Mouse (Mus musculus) small intestine, adult 2 months (tissue): ENCODE measurements around the gene Asap2. TPM values are rescaled to one million over a fixed set of nuclear protein-coding genes. Genes with fewer than 3 reads are reported as not detected.
"Not testable (repeated sequence)": the region's sequence is repeated elsewhere in the genome, so short reads cannot be mapped to it uniquely, and the experiment has no call there.

Source experiments
- H3K27ac ChIP-seq: fragments of 200-500 bp; 2 replicates; pipeline ENCODE4 v1.5.1; 2012; ENCODE audit warnings: low read depth, low read length, control low read depth, inconsistent platforms; ENCODE audit not compliant: insufficient read depth
- H3K27me3 ChIP-seq: fragments of 200-500 bp; 2 replicates; pipeline ENCODE4 v1.6.1; 2012; ENCODE audit warnings: mild to moderate bottlenecking, moderate library complexity, low read length, inconsistent platforms; ENCODE audit not compliant: control insufficient read depth, insufficient read depth
- H3K36me3 ChIP-seq: fragments of 200-500 bp; 2 replicates; pipeline ENCODE4 v1.6.1; 2012; ENCODE audit warnings: mild to moderate bottlenecking, low read length, control low read depth, inconsistent platforms; ENCODE audit not compliant: control insufficient read depth, insufficient read depth
- H3K4me1 ChIP-seq: fragments of 200-500 bp; 2 replicates; pipeline ENCODE4 v1.6.1; 2012; ENCODE audit warnings: low read length, inconsistent platforms, mixed read lengths; ENCODE audit not compliant: control insufficient read depth, insufficient read depth, insufficient read length
- H3K4me3 ChIP-seq: fragments of 200-500 bp; 2 replicates; pipeline ENCODE4 v1.5.1; 2012; ENCODE audit warnings: low read depth, mild to moderate bottlenecking, control low read depth, inconsistent platforms, low read length, moderate library complexity
- CTCF ChIP-seq: fragments of 200-500 bp; IDR thresholded peaks from 2 replicates; pipeline ENCODE4 v1.5.1; 2012; ENCODE audit warnings: low read depth, mild to moderate bottlenecking, control low read depth, inconsistent platforms, low read length, moderate library complexity, mixed read lengths; ENCODE audit not compliant: insufficient replicate concordance, insufficient read length; ENCODE audit errors: extremely low read depth
- POLR2A ChIP-seq: fragments of 200-500 bp; IDR thresholded peaks from 2 replicates; pipeline ENCODE4 v1.6.1; 2012; ENCODE audit warnings: low read depth, mild to moderate bottlenecking, control low read depth, inconsistent platforms, low read length, moderate library complexity
- WGBS: fragments of 180-500 bp; shearing (Covaris S2); methylation state at CpG from one replicate; pipeline ENCODE4 v1.1.7; 2018; 5-methylcytosine and 5-hydroxymethylcytosine counted together
- polyA plus RNA-seq: library from polyadenylated mRNA; depleted of rRNA; stranded (reverse); fragments of >200 nt; gene quantifications from 2 replicates; pipeline ENCODE4 v1.2.3, GENCODE M21; 2012

The Asap2 gene
- polyA plus RNA-seq, 1 experiment = 25.3 TPM

DNA sequence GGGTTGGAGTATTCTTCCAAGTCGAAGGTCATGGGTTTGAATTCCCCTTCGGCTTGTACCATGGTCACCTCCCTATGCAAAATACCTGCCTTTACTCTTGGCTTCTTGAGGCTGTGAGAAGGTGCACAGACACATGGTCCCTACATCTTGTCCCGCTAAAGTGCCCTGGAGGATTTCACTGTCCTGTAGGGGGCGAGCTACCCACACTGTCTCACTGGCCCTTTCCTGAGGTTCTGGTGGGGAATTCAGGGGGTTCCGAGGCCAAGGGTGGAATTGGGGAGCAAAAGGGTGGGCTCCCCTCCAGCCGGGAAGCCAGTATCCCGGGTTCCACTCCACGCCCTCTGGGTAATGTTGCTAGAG, 120.8 kb downstream of the Asap2 start:
- H3K4me3 ChIP-seq = peak overlapping the region; percentile 89
- peak; percentile 65; the same call in 1 of the 2 replicates for TF ChIP-seq CTCF
- not testable (repeated sequence) for H3K27ac ChIP-seq, H3K27me3 ChIP-seq, H3K36me3 ChIP-seq, H3K4me1 ChIP-seq
- WGBS = 2% methylated on average over 8 of the region's 8 CpGs

DNA sequence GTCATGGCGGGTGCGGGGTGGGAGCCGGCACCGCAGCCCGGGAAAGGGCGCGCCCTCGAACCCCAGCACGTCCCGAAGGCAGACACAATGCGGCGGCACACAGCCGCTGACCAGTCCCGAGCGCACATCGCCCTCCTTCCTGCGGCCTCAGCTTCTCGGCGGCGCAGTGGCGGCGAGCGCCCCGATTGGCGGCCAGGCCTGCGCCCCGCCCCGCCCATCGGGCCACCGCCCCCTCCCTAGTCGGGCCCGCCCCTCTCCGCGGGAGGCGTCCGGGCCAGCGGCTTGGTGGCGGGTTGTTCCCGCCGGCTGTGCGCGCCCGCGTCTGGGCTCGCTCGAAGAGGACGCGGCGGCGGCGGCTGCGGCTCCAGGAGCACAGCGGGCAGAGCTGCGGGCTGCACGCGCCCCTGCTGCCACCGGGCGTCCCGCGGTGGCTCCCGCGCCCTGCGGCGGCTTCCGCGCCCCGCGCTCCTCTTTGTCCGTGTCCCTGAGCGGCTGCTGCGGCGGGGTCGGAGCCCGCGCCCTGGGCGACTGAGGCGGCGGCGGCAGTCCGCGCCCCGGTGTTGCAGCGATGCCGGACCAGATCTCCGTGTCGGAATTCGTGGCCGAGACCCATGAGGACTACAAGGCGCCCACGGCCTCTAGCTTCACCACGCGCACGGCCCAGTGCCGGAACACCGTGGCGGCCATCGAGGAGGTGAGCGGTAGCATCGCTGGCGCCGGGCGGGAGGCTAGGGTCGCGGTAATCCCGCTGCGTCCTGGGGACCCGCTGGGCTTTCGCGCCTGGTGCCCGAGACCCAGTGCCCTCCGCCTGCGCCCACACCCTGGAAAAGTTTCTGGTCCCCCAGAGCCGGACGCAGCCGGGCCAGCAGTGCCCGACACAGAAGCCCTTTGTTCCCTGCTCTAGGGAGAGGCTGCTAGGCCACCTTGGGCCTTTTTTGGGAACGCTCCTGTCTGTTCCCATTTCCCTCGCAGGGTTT, 121.5 kb downstream of the Asap2 start:
- WGBS = under 1% methylated on average over 108 of the region's 118 CpGs
- peak overlapping the region; percentile 49 for H3K27ac ChIP-seq
- TF ChIP-seq CTCF (no peak), POLR2A (peak; percentile 52; the same call in 1 of the 2 replicates)
- H3K4me3 ChIP-seq = peak overlapping the region; percentile 89
- H3K27me3 ChIP-seq = no peaks in the 10 kb centered on the region
- no peaks in the 10 kb centered on the region for H3K36me3 ChIP-seq
- H3K4me1 ChIP-seq = peaks cover 4% of the 10 kb centered on the region; the same call in 1 of the 2 replicates

DNA sequence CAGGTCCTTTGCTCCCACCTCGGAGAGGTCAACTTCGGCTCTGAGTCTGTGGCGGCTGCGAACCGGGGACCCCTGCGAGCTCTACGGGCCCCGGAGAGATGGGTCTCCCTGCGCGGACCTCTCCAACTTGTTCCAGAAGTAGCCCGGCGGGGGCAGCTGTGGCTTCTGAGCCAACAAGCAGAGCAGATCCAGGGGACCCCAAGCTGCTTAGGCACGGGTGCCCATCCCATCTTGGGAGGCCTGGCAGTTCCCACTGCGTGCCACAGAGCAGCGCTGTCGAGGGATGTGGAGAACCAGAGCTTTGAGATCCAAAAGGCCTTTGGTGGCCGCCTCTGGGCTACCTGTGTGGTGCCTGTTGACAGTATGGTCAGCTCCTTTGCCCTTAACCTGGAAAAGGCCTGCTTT, 122.2 kb downstream of the Asap2 start:
- Histone ChIP-seq H3K36me3 (no peaks in the 10 kb centered on the region), H3K4me3 (peak overlapping the region; percentile 89), H3K27me3 (no peaks in the 10 kb centered on the region), H3K4me1 (peaks cover 8% of the 10 kb centered on the region; the same call in 1 of the 2 replicates), H3K27ac (peak overlapping the region; percentile 49)
- TF ChIP-seq POLR2A = no peak
- TF ChIP-seq CTCF = peak; percentile 50; the same call in 1 of the 2 replicates
- WGBS = under 1% methylated on average over 17 of the region's 17 CpGs

DNA sequence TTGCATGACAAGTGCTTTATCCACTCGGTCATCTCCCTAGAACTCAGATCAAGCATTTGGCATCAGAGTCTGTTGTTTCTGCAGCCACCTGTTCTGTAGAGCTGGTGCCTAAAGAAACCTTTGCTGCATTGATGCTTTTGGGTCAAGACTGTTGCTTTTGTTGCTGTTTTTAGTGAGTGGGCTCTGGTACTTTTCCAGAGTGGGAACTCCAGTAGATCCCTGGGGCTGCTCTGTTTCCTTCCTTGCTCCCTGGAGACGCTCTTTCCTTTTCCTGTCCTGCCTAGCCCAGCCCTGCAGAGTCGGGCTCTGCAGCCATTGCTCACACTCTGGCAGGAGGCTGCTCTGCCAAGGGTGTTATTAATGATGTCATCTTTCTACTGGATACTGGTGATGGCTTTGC, 129.2 kb downstream of the Asap2 start:
- Histone ChIP-seq H3K36me3 (no peaks in the 10 kb centered on the region), H3K27me3 (no peaks in the 10 kb centered on the region), H3K27ac (no peak overlapping the region), H3K4me1 (peaks cover 16% of the 10 kb centered on the region; the same call in 1 of the 2 replicates), H3K4me3 (no peak overlapping the region)
- 35% methylated on average over 3 of the region's 3 CpGs for WGBS
- TF ChIP-seq POLR2A = no peak
- no peak for TF ChIP-seq CTCF

DNA sequence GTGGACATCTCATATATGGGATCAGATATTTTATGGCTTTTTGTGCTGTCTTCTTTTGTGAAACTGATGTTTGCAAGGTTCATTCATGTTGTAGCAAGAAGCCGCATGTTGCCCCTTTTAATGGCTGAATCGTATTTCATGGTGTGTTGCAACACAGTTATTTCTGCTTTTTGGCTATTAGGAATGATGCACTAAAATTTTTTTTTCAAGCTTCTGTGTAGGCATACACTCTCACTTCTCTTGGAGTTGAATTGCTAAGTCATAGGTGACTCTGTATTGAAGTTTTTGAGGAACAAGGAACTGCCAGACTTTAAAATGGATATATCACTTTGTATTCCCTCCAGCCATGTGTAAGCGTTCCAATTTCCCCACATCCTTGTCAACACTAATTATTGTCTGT, 132.6 kb downstream of the Asap2 start:
- TF ChIP-seq CTCF = no peak
- TF ChIP-seq POLR2A = no peak
- H3K27ac ChIP-seq = no peak overlapping the region
- H3K4me1 ChIP-seq = peaks cover 7% of the 10 kb centered on the region; the same call in 1 of the 2 replicates
- no peaks in the 10 kb centered on the region for H3K27me3 ChIP-seq
- H3K36me3 ChIP-seq = no peaks in the 10 kb centered on the region
- WGBS = 84% methylated on average over 3 of the region's 3 CpGs
- no peak overlapping the region for H3K4me3 ChIP-seq

DNA sequence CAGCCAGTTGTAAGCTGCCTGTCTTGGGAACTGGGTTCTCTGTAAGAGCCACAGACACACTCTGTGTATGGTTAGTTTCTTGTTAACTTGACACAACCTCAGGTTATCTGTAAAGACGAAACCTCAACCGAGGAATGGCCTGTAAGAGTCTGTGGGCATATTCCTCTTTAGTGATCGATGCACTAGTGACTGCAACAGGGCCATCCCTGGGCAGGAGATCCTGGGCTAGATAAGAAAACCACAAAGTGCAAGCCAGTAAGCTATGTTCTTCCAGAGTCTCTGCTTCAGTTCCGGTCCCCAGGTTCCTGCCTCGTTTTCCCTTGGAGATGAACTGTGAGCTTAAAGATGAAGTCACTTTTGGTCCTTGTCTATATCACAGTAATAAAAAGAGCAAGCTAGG, 133.4 kb downstream of the Asap2 start:
- Histone ChIP-seq H3K36me3 (no peaks in the 10 kb centered on the region), H3K27ac (no peak overlapping the region), H3K4me1 (peaks cover 5% of the 10 kb centered on the region; the same call in 1 of the 2 replicates), H3K27me3 (no peaks in the 10 kb centered on the region), H3K4me3 (no peak overlapping the region)
- WGBS = 77% methylated on average over 5 of the region's 5 CpGs
- TF ChIP-seq POLR2A (no peak), CTCF (no peak)

DNA sequence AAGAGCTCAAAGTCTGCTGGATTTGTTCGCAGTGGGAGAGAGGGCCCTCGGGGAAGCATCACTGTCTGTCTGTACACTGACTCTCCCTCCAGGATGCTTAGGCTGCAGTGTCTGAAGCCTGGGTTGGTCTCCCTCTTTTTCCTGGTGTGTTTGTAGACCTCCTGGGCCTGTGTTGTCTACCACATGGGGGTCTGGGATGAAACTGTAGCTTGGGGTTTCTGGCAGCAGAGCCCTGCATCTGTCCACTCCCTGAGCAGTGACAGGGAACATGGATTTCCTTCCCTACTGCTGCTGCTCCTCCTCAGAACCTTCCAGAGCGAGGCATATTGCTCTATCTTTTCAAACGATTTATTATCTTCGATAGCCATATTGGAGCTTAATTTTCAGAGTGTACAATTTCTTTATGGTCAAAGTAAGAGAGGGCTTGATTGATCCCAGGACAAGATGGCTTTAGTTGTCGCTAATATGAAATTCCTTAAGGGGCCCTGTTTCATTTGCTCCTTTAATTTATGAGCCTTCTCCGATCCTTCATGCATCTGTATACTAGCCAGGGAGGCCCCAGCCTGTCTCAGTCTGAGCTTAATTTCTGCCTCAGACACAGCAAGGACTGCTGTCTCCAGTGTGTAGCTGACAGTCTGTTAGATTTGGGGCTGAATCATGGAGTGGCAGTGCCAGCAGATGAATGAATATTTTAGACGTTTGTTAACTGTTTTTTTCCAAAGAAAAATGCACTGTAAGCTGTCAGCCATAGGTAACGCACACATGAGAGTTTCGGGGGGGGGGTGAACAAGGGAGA, 135.6 kb downstream of the Asap2 start:
- no peak for TF ChIP-seq POLR2A
- TF ChIP-seq CTCF = no peak
- Histone ChIP-seq H3K4me1 (peaks cover 5% of the 10 kb centered on the region; the same call in 1 of the 2 replicates), H3K27ac (no peak overlapping the region), H3K36me3 (no peaks in the 10 kb centered on the region), H3K27me3 (no peaks in the 10 kb centered on the region), H3K4me3 (no peak overlapping the region)
- 70% methylated on average over 10 of the region's 10 CpGs for WGBS
